Mouse (Mus musculus): ENCODE data around the gene 4930558C23Rik.

DNA sequence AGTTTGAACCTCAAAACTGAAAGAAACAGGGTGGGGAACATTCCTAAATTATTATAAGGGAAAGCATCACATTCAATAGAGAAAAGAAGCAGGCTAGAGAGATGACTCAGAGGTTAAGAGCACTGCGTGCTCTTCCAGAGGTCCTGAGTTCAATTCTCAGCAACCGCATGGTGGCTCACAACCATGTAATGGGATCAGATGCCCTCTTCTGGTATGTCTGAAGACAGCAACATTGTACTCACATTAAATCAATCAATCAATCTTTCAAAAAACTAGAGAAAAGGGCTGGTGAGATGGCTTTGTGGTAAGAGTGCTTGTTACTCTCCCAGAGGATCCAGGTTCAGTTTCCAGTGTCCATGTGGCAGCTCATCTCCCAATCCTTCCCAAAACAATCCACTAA is 6.2 kb upstream of the 4930558C23Rik start:
- TF ChIP-seq POLR2A (IDR thresholded peaks at IDR 0.05; ENCODE audit: borderline replicate concordance, low read depth, low read length): no peak
- no peak for TF ChIP-seq CTCF (IDR thresholded peaks at IDR 0.05; ENCODE audit: low read depth, low read length)
